Mouse (Mus musculus) heart, embryonic 13.5 days (tissue): ENCODE results near the gene Zfp457. TPM values are rescaled to one million over a fixed set of nuclear protein-coding genes. Genes with fewer than 3 reads are reported as not detected.

Source experiments
- polyA plus RNA-seq: library from polyadenylated mRNA; unstranded; fragments of >200 nt; fragmentation: Nextera tagmentation; extraction: Ambion mirVana; gene quantifications from 2 replicates; pipeline ENCODE4 v1.2.1, GENCODE M21; 2015

Gene Zfp457
- polyA plus RNA-seq, 1 experiment from 2014 or later, result 0.74 TPM

Other genes with a start within 250 kb of the Zfp457 start
- 2.1 and 2.3 TPM in 2 replicates for gene Zfp712, start 245.3 kb downstream of the Zfp457 start, polyA plus RNA-seq
- gene Zfp708, start 208.5 kb downstream of the Zfp457 start, polyA plus RNA-seq, result 2.8 and 3.0 TPM in 2 replicates
- 1.2 and 2.2 TPM in 2 replicates for gene Gm28557, start 197.9 kb downstream of the Zfp457 start, polyA plus RNA-seq
- gene Rslcan18, start 190.2 kb downstream of the Zfp457 start, polyA plus RNA-seq, result 0.11 and 0.60 TPM in 2 replicates
- gene Zfp759, start 184.8 kb downstream of the Zfp457 start, polyA plus RNA-seq, result 1.4 and 1.5 TPM in 2 replicates
- gene Rsl1, start 133.3 kb downstream of the Zfp457 start, polyA plus RNA-seq, result 4.6 and 6.1 TPM in 2 replicates
- 0.94 and 1.2 TPM in 2 replicates for gene Zfp455, start 112.0 kb downstream of the Zfp457 start, polyA plus RNA-seq
- gene Zfp458, start 28.0 kb downstream of the Zfp457 start, polyA plus RNA-seq, result 0.84 and 1.4 TPM in 2 replicates
- gene Zfp595, start 26.1 kb upstream of the Zfp457 start, polyA plus RNA-seq, result 1.6 TPM in 2 replicates
- 0.39 and 0.49 TPM in 2 replicates for gene Gm28044, start 54.1 kb upstream of the Zfp457 start, polyA plus RNA-seq
- gene Zfp953, start 54.1 kb upstream of the Zfp457 start, polyA plus RNA-seq, result 0.56 and 0.69 TPM in 2 replicates
- 0.45 and 0.62 TPM in 2 replicates for gene Gm28041, start 69.2 kb upstream of the Zfp457 start, polyA plus RNA-seq
- 1.0 and 1.2 TPM in 2 replicates for gene Zfp456, start 69.3 kb upstream of the Zfp457 start, polyA plus RNA-seq
- gene Zfp429, start 93.3 kb upstream of the Zfp457 start, polyA plus RNA-seq, result 2.9 and 4.4 TPM in 2 replicates
- gene Zfp459, start 114.9 kb upstream of the Zfp457 start, polyA plus RNA-seq, result 0.28 and 0.31 TPM in 2 replicates
- 4.5 and 4.9 TPM in 2 replicates for gene Zfp874a, start 145.1 kb upstream of the Zfp457 start, polyA plus RNA-seq
- gene Zfp874b, start 177.8 kb upstream of the Zfp457 start, polyA plus RNA-seq, result 1.8 and 2.4 TPM in 2 replicates
- gene Zfp58, start 194.1 kb upstream of the Zfp457 start, polyA plus RNA-seq, result 8.1 and 8.6 TPM in 2 replicates
- not detected in 2 replicates for gene Gm26965, start 219.7 kb upstream of the Zfp457 start, polyA plus RNA-seq
- 13.3 and 15.4 TPM in 2 replicates for gene Zfp87, start 219.7 kb upstream of the Zfp457 start, polyA plus RNA-seq
- gene Zfp748, start 247.3 kb upstream of the Zfp457 start, polyA plus RNA-seq, result 5.7 and 7.3 TPM in 2 replicates